Mouse (Mus musculus) midbrain, embryonic 15.5 days (tissue): ENCODE measurements around the gene Ccnt2. TPM values are rescaled to one million over a fixed set of nuclear protein-coding genes. Genes with fewer than 3 reads are reported as not detected.
A peak's percentile ranks its signal among the peaks of the same experiment; 100 is the strongest.
"Not testable (repeated sequence)": the region's sequence is repeated elsewhere in the genome, so short reads cannot be mapped to it uniquely, and the experiment has no call there.

Experiments
- ATAC-seq: fragments of 200-750 bp; cut with Nextera tagmentation; replicated peaks from 2 replicates; pipeline ENCODE4 v1.8.0; 2017; ENCODE audit warnings: moderate TSS enrichment
- H3K27ac ChIP-seq: fragments of 300-500 bp; sonication (generic); 2 replicates; pipeline ENCODE4 v1.5.1; 2015; ENCODE audit warnings: mild to moderate bottlenecking, inconsistent platforms
- H3K27me3 ChIP-seq: fragments of 300-500 bp; sonication (generic); replicated peaks from 2 replicates; pipeline ENCODE4 v1.6.1; 2015; ENCODE audit warnings: inconsistent platforms
- H3K36me3 ChIP-seq: fragments of 300-500 bp; sonication (generic); replicated peaks from 2 replicates; pipeline ENCODE4 v1.6.1; 2015; ENCODE audit warnings: inconsistent platforms
- H3K4me1 ChIP-seq: fragments of 300-500 bp; sonication (generic); 2 replicates; pipeline ENCODE4 v1.6.1; 2015; ENCODE audit warnings: inconsistent platforms
- H3K4me2 ChIP-seq: fragments of 300-500 bp; sonication (generic); 2 replicates; pipeline ENCODE4 v1.6.1; 2015; ENCODE audit warnings: inconsistent platforms, mild to moderate bottlenecking, moderate library complexity
- H3K4me3 ChIP-seq: fragments of 300-500 bp; sonication (generic); 2 replicates; pipeline ENCODE4 v1.5.1; 2015; ENCODE audit warnings: mild to moderate bottlenecking, inconsistent platforms
- H3K9ac ChIP-seq: fragments of 300-500 bp; sonication (generic); 2 replicates; pipeline ENCODE4 v1.6.1; 2015; ENCODE audit warnings: mild to moderate bottlenecking, inconsistent platforms
- H3K9me3 ChIP-seq: fragments of 300-500 bp; sonication (generic); 2 replicates; pipeline ENCODE4 v1.6.1; 2016; ENCODE audit warnings: inconsistent platforms
- WGBS: fragments of 180-500 bp; shearing (Covaris S2); methylation state at CpG from one replicate; pipeline ENCODE4 v1.1.7; 2015; ENCODE audit warnings: mixed read lengths; 5-methylcytosine and 5-hydroxymethylcytosine counted together
- polyA plus RNA-seq: library from polyadenylated mRNA; unstranded; fragments of >200 nt; fragmentation: Nextera tagmentation; extraction: Ambion mirVana; gene quantifications from 2 replicates; pipeline ENCODE4 v1.2.1, GENCODE M21; 2015

Ccnt2 gene
- 94.8 and 117 TPM in 2 replicates for polyA plus RNA-seq

GRCm38 (mm10) chr1:127773803-127774500 is at the start of gene Ccnt2:
TSS of gene Ccnt2 (plus strand) at chr1:127774164.
- Histone ChIP-seq H3K4me1 (peaks cover 32% of the 10 kb centered on the region), H3K27ac (peak within 1 kb of the TSS; percentile 92), H3K4me3 (peak within 1 kb of the TSS; percentile 55), H3K4me2 (peak within 1 kb of the TSS; percentile 79), H3K36me3 (no peaks in the 10 kb centered on the region), H3K9me3 (no peaks in the 10 kb centered on the region), H3K27me3 (no peaks in the 10 kb centered on the region), H3K9ac (peak within 1 kb of the TSS; percentile 68)
- ATAC-seq, result peak; percentile 98
- WGBS, result under 1% methylated on average over 61 of the region's 63 CpGs

GRCm38 (mm10) chr1:127729096-127729495 is 44.9 kb upstream of the Ccnt2 start, which contains the start of gene Acmsd:
TSS of gene Acmsd (plus strand) at chr1:127729413.
- Histone ChIP-seq H3K4me1 (no peaks in the 10 kb centered on the region), H3K27ac (no peak within 1 kb of the TSS), H3K36me3 (no peaks in the 10 kb centered on the region), H3K27me3 (no peaks in the 10 kb centered on the region), H3K4me2 (no peak within 1 kb of the TSS), H3K9ac (no peak within 1 kb of the TSS), H3K4me3 (no peak within 1 kb of the TSS), H3K9me3 (no peaks in the 10 kb centered on the region)
- 90% methylated on average over 4 of the region's 4 CpGs for WGBS
- no peak for ATAC-seq

- H3K9ac ChIP-seq, result no peak overlapping the region
- ATAC-seq, result no peak
Measured at GRCm38 (mm10) chr1:127731086-127731485, 42.9 kb upstream of the Ccnt2 start.

GRCm38 (mm10) chr1:127732435-127732834 is 41.5 kb upstream of the Ccnt2 start:
- Histone ChIP-seq H3K4me2 (no peak overlapping the region), H3K9me3 (no peaks in the 10 kb centered on the region), H3K36me3 (no peaks in the 10 kb centered on the region), H3K4me3 (no peak overlapping the region), H3K27me3 (no peaks in the 10 kb centered on the region), H3K27ac (no peak overlapping the region), H3K9ac (no peak overlapping the region), H3K4me1 (no peaks in the 10 kb centered on the region)
- ATAC-seq, result no peak
- WGBS, result 87% methylated on average over 3 of the region's 3 CpGs

More at GRCm38 (mm10) chr1:127731086-127731485, 42.9 kb upstream of the Ccnt2 start:
- no peak overlapping the region for H3K4me3 ChIP-seq
- H3K4me1 ChIP-seq, result no peaks in the 10 kb centered on the region
- no peaks in the 10 kb centered on the region for H3K27me3 ChIP-seq
- WGBS, result 62% methylated on average over 3 of the region's 3 CpGs
- no peaks in the 10 kb centered on the region for H3K36me3 ChIP-seq
- no peak overlapping the region for H3K27ac ChIP-seq
- H3K4me2 ChIP-seq, result no peak overlapping the region
- H3K9me3 ChIP-seq, result no peaks in the 10 kb centered on the region

GRCm38 (mm10) chr1:127732841-127733240 is 41.1 kb upstream of the Ccnt2 start:
- no peaks in the 10 kb centered on the region for H3K27me3 ChIP-seq
- no peak for ATAC-seq
- no peaks in the 10 kb centered on the region for H3K36me3 ChIP-seq
- WGBS, result 87% methylated on average over 3 of the region's 3 CpGs
- H3K9ac ChIP-seq, result no peak overlapping the region
- no peaks in the 10 kb centered on the region for H3K9me3 ChIP-seq
- H3K4me3 ChIP-seq, result no peak overlapping the region
- H3K4me1 ChIP-seq, result no peaks in the 10 kb centered on the region
- H3K27ac ChIP-seq, result no peak overlapping the region
- H3K4me2 ChIP-seq, result no peak overlapping the region

- Histone ChIP-seq H3K36me3 (no peaks in the 10 kb centered on the region), H3K4me1 (no peaks in the 10 kb centered on the region), H3K4me3 (no peak overlapping the region), H3K27ac (no peak overlapping the region), H3K4me2 (no peak overlapping the region), H3K27me3 (no peaks in the 10 kb centered on the region), H3K9ac (no peak overlapping the region), H3K9me3 (no peaks in the 10 kb centered on the region)
- WGBS, result 91% methylated on average over 3 of the region's 3 CpGs
- ATAC-seq, result no peak
Measured at GRCm38 (mm10) chr1:127735356-127735755, 38.6 kb upstream of the Ccnt2 start.

- no peak for ATAC-seq
- WGBS, result 54% methylated on average over 11 of the region's 11 CpGs
- Histone ChIP-seq H3K4me1 (no peaks in the 10 kb centered on the region; the same call in 1 of the 2 replicates), H3K4me3 (no peak overlapping the region), H3K27me3 (no peaks in the 10 kb centered on the region), H3K4me2 (peak overlapping the region; percentile 26), H3K36me3 (no peaks in the 10 kb centered on the region), H3K9ac (no peak overlapping the region), H3K9me3 (no peaks in the 10 kb centered on the region), H3K27ac (peak overlapping the region; percentile 29; the same call in 1 of the 2 replicates)
Measured at GRCm38 (mm10) chr1:127750401-127751102, 23.4 kb upstream of the Ccnt2 start.

GRCm38 (mm10) chr1:127755806-127756205 is 18.2 kb upstream of the Ccnt2 start:
- Histone ChIP-seq H3K27me3 (no peaks in the 10 kb centered on the region), H3K9ac (no peak overlapping the region), H3K4me2 (no peak overlapping the region), H3K9me3 (no peaks in the 10 kb centered on the region), H3K4me1 (no peaks in the 10 kb centered on the region), H3K27ac (no peak overlapping the region), H3K4me3 (no peak overlapping the region), H3K36me3 (no peaks in the 10 kb centered on the region)
- no peak for ATAC-seq
- WGBS, result 82% methylated on average over 4 of the region's 4 CpGs

GRCm38 (mm10) chr1:127756331-127757163 is 17.4 kb upstream of the Ccnt2 start:
- 71% methylated on average over 5 of the region's 5 CpGs for WGBS
- Histone ChIP-seq H3K4me2 (no peak overlapping the region), H3K27me3 (no peaks in the 10 kb centered on the region), H3K4me3 (no peak overlapping the region), H3K4me1 (no peaks in the 10 kb centered on the region), H3K9me3 (no peaks in the 10 kb centered on the region), H3K27ac (no peak overlapping the region), H3K9ac (no peak overlapping the region), H3K36me3 (no peaks in the 10 kb centered on the region)
- ATAC-seq, result no peak

- not testable (repeated sequence) for H3K27ac ChIP-seq, H3K9ac ChIP-seq, H3K4me2 ChIP-seq, H3K4me1 ChIP-seq, H3K36me3 ChIP-seq, H3K9me3 ChIP-seq, H3K27me3 ChIP-seq, ATAC-seq, H3K4me3 ChIP-seq
- WGBS, result 89% methylated on average over 3 of the region's 3 CpGs
Measured at GRCm38 (mm10) chr1:127757164-127757545, 16.8 kb upstream of the Ccnt2 start.

GRCm38 (mm10) chr1:127765468-127765867 is 8.5 kb upstream of the Ccnt2 start:
- Histone ChIP-seq H3K9me3 (no peaks in the 10 kb centered on the region), H3K27ac (no peak overlapping the region), H3K9ac (no peak overlapping the region), H3K27me3 (no peaks in the 10 kb centered on the region), H3K4me1 (no peaks in the 10 kb centered on the region), H3K4me3 (no peak overlapping the region), H3K4me2 (no peak overlapping the region), H3K36me3 (no peaks in the 10 kb centered on the region)
- 0 out of 2 replicates have a peak, but pooled peaks have one; percentile 20 for ATAC-seq
- WGBS, result 58% methylated on average over 2 of the region's 2 CpGs

GRCm38 (mm10) chr1:127766741-127767140 is 7.2 kb upstream of the Ccnt2 start:
- no peaks in the 10 kb centered on the region for H3K4me1 ChIP-seq
- H3K36me3 ChIP-seq, result no peaks in the 10 kb centered on the region
- no peak overlapping the region for H3K4me3 ChIP-seq
- no peaks in the 10 kb centered on the region for H3K27me3 ChIP-seq
- H3K4me2 ChIP-seq, result no peak overlapping the region
- WGBS, result 88% methylated on average over 2 of the region's 2 CpGs
- H3K27ac ChIP-seq, result no peak overlapping the region
- no peak for ATAC-seq
- H3K9ac ChIP-seq, result no peak overlapping the region
- no peaks in the 10 kb centered on the region for H3K9me3 ChIP-seq
